Mouse (Mus musculus) layer of hippocampus, postnatal 25 days (tissue): ENCODE data around the gene BC025920. TPM values are rescaled to one million over a fixed set of nuclear protein-coding genes. Genes with fewer than 3 reads are reported as not detected.

ENCODE experiments used
- DNase-seq, 2 experiments: peaks; one replicate each; pipeline ENCODE4 v3.0.0; 2022; ENCODE audit warnings: mixed read lengths in 2 of 2, low spot score in 1 of 2; ENCODE audit errors: extremely low spot score in 1 of 2
- total RNA-seq, 2 experiments: library from RNA; stranded (reverse); gene quantifications; 2 replicates each; pipeline ENCODE4 v1.2.3; 2021

Gene BC025920
- total RNA-seq, 2 experiments from 2014 or later, result 4.2 to 4.4 TPM

DNA sequence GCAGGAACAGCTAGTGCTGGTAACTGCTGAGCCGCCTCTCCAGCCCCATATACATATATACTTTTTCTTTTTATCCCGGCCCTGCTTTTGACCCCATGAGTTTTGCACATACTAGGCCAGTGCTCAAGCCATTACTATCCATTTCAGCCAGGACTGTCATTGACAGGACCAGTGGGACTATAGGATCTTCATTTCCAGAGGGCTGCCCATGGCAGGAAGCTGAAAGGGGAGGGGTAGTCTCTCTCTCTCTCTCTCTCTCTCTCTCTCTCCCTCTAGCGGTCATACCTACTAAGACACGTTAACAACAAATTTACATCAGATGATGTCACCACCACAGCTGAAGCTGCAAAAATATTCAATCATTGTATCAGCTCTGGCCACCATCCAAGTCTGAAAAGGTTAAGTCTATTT, 3.3 kb upstream of the BC025920 start:
- no peak for DNase-seq

DNA sequence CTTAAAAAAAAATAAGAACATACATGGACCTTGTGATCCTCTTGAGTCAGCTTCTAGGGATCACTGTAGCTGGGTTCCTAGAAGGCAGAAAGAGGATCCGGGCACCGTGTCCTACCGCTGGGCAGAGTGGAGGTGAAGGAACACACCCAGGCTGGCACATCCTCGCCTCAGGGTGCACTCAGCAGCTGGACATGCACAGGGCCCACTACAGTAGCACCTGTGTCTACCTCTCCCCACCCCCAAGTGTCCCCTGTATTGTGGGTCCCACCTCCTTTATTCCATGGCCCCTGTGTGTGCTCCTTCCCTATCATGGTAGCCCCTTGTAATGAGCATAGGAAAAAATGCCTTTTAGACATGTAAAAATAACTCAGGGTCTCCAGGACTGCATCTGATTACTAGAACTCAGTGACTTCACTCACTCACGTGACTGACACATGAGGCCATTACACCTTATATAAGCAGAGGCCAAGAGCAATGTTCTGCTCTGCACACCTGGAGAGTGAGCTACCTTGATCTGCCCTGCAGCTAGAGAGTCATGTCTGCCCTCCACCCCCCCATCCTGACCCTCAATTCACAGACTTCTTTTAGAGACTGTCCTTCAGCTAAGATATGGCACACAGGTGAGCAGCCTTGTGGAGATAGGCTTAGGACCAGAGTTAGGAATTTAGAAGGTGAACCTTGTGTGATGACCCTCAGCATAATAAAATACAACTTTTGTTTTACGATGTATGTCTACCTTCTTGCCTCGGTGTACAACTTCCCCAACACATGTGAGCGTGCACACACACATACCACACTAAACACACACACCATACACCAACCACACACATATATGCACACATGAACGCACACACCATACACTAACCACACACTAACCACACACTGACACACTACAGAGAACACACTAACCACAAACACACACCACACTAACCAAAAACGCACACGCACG, 1.8 kb upstream of the BC025920 start:
- DNase-seq, result no peak

DNA sequence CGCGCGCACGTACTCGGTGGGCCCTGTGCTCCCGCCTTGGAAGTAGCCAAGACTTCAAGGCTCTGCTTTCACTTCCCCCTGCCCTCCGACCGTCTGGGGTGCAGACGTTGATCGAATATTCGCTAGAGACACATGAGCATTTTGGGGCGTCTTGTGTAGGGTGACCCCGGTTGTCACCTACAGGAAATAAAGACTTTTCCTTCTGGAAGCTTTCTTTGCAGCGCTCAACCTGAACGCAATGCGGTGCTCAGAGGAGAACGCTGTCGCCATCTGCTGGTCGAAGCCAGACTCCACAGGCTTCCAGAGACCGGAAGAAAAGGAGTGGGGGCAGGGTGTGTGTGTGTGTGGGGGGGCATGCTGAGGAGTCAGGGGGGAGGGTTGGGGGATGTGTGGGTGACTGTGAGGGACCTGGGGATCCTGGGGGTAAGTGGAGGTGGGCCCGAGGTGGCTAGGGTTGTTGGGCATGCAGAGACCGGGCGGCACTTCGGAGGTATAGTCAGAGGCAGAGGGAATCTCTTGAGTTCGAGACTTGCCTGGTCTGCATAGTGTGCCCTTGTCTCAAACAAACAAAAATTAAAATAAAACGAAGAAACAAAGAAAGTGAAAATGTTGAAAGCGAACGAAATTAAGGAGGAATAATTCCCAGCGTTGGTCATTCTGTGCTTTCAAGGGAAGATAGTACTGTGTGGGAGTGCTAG, 953 bp upstream of the BC025920 start:
- DNase-seq, result peak; percentile 67 to 92

DNA sequence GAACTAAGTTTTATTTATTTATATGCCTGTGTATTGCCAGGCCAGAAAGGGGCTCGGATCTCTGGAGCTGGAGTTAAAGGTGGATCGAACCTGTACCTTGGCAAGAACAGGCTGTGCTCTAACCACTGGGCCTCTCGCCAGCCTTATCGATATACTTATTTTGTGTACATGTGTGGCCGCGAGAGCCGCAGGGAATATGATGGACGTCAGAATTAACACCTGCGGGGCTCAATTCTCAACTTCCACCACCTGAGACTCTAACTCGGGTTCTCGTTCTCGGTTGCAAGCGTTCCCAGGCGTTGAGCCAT, 450 bp upstream of the BC025920 start:
- no peak for DNase-seq

DNA sequence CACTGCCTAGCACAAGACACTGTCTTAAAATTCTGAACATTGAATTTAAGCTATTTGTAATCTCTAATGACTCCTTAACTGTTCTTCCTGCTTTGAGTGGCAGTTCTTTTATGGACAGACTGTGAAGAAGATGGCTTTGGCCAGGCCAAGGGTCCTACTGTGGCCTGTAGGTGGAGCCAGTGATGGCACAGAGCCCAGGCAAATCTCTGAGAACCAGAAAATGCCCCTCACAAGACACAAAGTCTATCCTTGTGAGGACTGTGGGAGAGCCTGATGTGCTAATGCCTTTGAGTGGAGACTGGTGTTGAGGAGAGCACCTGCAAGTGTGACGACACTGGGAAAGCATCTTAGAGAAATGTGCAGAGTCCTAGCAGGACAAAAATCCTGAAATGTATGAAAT, 2.2 kb downstream of the BC025920 start:
- no peak for DNase-seq

DNA sequence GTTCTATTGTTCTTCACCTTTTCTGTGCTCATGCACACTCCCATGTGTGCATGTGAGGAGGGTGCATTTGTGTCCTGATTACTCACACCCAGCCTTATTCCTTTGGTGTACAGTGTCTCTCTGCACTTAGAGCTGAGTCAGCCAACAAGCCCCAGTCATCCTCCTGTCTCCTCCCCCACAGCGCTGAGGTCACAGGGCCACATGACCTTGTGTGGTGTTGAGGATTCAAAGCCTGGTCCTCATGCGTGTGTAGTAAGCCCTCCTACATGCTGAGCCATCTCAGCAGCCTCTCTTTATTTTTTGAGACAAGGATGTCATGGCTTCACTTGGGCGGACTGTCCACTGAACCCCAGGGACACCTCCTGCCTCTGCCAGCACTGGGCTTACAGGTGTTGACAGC, 6.7 kb downstream of the BC025920 start:
- no peak for DNase-seq

DNA sequence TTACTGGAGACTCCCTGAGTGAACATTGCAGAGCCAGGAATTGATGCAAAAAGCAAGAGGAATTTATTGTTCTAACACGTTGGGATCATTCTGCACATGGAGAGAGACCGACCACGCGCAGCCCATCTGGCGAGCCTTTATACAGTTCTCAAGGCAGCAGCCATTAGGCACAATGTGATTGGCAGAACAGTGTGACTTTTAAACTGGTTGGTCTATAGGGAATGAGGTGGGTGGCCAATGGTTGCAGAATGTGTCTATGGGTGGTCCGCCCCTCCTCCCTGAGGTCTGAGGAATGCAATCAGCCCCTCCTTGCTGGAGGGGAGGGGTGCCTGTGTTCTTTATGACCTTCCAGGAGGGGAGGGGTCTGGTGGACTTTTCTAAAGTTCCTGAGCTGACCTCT, 9.4 kb downstream of the BC025920 start:
- DNase-seq, result no peak

DNA sequence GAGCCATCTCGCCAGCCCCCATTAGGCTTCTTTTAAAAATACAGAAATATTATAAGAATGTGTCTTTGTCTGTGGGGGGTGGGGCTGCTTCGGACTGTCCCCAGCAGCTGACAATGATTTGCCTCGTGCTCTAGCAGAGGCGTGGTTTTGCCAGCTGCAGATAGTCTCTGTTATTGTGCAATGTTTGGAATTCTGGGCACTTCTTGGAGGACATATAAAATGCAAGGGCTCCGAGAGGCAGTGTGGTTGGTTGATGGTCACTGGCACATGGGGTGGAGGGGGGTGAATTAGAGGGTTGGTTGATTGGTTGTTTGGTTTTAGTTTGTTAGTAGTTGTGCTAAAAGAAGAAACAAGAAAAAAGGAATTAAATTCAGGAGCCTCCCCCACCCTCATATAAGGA, 13.9 kb downstream of the BC025920 start:
- no peak for DNase-seq

DNA sequence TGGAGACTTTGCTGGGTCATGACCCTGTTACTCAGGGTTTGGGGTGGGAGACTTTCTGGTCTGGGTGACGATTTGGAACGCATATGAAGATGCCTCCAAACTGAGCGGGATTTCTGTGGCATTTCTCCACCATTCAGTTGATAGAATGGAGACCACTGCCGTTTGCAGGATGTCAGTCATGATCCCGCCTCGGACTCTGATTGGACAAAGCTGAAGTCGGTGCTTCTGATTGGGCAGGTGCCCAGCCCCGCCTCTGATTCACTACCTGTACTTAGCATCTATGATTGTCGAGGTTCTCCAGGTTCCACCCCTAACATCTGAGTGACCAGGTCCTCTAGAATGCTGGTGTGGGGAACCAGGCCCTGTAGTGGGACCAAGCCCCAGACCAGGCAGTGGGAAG, 14.7 kb downstream of the BC025920 start:
- no peak for DNase-seq

DNA sequence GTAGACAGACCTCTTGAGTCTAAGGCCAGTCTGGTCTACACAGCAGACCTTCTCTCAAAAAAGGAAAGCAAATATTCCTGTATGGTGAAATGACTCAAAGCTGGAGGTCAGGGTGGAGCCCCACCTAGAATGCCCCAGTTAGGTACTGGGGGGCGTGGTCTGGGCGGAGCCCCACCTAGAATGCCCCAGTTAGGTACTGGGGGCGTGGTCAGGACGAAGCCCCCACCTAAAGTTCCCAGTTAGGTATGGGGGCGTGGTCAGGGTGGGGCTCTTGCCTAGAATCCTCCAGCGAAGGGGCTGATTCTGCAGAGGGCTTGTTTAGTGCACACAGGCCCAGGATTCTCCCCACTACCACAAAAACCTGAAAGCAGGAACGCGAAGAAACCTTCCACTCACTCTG, 17.4 kb downstream of the BC025920 start:
- DNase-seq, result no peak

DNA sequence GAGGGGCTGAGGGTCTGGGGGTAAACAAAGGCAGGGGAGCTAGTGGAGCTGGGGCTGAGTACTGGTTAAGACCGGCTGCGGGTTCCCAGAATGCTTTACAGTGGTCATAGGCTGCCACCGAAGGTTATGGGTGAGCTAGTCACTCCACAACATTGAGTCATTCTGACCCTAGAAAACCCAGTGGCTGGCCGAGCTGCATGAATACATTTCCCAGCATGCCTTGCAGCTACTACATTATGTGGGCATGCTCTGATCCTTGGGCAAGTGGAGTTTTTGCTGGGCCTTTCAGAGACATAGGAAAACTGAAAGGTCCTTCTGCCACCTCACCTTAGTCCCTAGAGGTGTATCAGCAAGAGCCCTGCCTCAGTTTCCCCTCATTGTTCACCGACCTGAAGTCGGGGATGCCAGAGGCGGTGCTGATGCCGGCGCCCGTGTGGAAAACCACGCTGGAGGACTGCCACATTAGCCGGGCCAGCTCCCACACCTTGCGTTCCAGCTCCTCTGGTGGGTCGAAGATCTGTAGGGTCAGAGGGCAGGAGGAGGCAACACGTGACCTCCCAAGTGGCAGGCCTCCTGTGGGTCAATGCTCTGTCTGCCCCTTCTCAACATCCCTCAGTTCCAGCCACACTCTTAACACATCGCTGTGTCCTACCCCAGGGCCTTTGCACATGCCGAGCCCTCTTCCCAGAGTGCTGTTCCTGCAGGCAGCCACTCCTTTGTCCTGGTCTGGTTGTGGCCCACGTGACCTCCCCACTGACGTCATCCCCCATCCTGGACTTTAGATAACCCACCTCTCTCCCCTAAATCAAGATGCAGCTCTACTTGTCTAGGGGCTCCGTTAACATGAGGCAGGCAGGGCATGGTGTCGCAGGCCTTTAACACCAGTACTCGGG, 20.3 kb downstream of the BC025920 start:
- DNase-seq, result no peak

DNA sequence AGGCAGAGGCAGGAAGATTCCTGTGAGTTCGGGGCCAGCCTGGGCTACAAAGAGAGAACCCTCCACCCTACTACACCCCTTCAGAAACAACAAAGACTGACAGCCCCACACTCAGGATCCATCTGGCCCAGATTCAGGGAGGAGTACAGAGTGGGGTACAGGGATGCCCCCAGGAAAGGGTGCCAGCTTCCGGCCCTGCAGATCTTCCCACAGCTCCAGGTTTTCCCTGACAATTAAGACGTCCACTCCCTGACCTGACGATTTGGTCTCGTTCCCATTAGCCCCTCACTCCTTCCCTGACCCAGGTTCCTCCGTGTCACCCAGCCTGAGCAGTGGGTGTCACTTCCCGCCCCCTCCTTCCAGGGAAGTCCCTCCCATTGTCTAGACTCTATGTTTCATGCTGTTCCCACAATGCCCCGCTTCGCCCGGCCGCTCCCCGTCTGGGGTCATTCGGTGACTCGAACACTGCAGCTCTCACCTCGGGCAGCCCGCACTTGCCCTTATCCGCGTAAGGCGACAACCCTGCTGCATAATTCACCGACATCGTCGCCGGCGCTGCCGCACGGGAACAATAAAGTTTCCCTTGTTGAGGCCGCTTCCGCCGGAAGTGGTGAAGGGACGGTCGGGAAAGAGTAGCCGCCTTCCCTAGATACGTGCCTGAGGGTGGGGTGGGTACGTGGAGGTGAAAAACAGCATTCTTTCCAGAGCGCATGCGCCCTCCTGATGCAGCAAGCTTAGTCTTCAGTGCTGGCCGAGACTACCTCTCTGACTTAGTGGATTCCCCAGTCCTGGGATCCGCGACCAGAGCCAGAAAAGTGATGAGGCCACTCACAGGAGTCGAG, 21.1 kb downstream of the BC025920 start, which contains the start of gene Sirt6:
Gene Sirt6 (minus strand): TSS at position 804 of the 842 bp plus-strand sequence.
- peak; percentile 81 to 88 for DNase-seq

DNA sequence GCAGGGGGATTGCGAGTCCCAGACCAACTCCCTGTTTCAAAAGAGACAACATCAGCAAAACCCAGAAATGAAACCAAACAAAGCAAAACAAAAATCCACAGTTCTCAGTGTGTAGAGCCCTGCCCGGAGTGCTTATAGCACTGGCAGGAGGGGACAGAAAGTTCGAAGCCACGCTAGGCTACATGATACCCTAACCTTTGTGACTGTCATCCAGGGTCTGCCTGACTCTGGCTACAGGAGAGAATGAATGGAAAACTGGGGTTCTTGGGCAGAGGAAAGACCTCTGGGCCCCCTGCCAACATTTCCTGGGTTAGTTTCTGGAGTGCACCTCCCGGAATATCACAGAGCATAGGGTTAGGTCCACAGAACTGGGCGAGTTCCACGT, 21.8 kb downstream of the BC025920 start:
- no peak for DNase-seq

DNA sequence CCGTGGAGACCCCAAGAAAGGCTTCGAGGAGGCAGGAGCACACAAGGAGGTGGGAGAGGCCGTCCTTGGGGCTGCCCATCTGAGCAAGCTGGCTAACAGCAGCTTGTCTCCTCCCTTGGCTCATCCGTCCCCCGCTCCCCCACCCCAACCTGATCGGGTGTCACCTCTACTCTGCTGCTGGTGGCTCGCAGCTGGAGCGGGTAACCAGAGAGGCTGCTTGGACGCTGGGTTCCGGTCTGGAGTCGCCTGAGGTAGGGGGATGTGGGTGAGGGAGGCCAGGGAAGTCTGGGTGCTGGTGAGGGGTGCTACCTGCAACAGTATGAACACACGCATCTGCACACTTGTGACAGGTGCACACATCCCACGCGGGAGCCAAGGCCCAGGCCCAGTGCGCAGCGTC, 22.3 kb downstream of the BC025920 start, which contains the start of gene Ankrd24:
Gene Ankrd24 (plus strand): TSS at position 151 of the 400 bp plus-strand sequence.
- DNase-seq, result no peak

DNA sequence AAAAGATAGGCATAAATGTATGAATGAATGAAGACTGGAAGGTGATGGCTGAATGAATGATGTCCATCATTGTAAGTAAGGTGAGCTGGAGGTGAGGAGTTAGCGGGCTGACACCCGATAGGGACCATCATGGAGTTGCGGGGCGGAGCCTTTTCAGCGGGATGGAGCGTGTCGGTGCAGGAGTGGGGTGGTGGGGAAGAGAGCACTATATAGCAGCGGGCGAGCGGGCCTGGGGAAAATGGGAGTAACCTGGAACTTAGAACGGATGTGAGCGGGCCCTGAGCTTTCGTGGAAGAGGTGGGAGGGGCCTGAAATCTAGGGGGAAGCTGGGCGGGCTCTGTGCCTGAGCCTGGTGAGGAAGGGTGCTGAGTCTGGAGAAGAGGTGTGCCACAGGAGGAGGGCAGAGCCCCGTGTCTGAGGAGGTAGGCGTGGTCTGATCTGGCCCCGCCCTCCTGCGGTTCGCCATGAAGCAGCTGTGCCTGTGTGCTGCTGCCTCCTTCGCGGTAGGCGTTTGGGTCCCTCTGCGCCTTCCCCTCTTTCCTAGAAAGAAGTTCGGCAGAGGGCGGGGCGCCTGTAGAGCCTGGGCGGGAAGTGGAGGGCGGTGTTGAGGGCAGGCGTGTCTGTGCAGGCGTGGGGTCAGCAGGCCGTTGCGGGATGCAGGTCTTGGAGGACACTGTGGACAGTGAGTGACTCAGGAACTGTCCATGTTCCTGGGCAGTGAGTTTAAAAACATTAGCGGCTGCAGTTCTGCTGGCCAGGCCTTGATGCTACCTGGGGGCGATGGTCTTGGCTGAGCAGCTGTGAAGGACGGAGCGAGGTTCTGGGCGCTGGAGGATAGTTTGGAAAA, 27.4 kb downstream of the BC025920 start:
- peak in 1 of 2 experiments; percentile 71 for DNase-seq

DNA sequence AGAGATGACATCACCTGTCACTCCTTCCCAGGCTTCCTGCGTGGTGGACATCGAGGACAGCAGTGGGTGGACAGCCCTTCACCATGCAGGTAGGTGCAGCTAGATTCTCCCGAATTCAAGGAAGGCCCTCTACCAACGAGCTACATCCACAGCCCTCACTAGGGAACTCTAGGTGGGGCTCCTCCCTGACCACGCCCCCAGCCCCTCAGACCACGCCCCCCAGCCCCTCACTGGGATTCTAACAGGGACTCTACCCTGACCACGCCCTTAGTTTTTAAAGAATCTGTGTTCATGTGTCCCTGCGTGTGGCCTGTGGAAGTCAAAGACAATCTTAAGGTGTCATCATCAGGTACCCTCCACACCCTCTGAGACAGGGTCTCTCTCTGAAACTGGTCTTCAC, 30.3 kb downstream of the BC025920 start:
- DNase-seq, result no peak

DNA sequence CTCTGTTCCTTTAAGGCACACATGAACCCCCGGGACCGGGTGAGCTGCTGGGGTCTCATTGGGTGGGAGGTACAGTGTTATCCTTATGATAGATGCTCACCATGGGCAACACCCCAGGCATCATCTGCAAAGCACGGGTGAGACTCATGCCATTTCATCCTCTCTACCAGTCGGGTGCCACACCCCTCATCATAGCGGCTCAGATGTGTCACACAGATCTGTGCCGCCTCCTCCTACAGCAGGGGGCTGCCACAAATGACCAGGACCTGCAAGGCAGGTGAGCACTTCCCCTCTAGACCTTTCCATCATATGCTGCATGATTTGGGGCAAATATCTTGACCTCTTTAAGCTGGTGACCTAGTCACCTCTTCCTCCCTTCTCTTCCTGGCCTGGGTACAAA, 32.0 kb downstream of the BC025920 start:
- DNase-seq, result no peak

DNA sequence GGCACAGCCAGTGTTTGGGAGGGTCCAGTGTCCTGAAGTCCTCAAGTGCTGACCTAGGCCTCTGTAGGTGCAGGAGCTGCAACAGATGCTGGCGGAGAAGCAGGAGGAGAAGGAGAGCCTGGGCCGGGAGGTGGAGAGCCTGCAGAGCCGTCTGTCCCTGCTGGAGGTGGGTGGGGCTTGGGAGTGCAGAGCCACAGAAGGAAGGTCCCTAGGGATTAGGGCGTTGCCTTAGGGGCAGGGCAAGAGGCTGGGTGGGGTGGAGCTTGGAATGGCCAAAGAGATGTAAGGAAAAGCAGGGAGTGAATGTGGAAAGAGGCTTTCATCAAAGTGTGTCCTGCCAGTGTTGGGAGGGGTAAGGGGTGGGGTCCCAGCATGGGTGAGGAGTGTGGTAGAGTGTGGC, 34.8 kb downstream of the BC025920 start:
- DNase-seq, result peak in 1 of 2 experiments; percentile 5

DNA sequence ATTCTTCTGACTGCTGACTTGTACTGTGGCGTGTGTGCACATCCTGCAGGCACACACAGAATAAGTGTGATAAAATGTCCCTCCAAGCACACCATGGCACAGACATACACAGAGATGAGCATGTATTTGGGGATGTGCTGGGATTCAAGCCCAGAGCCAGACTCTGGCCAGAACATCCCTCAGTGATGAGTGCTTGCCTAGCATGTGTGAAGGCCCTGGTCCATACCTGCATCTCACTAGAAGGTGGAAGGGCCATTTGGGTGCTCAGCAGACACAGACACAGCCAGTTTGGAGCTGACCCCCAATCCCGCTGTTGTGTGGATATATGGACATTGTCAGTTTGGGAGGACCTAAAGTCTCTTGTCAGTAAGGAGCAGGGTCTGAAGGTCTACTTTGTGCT, 35.5 kb downstream of the BC025920 start:
- peak in 1 of 2 experiments; percentile 5 for DNase-seq
